Mouse (Mus musculus) liver, postnatal 0 days (tissue): ENCODE data around the gene Nepro. TPM values are rescaled to one million over a fixed set of nuclear protein-coding genes. Genes with fewer than 3 reads are reported as not detected.
A peak's percentile ranks its signal among the peaks of the same experiment; 100 is the strongest.

Source experiments
- ATAC-seq: fragments of 200-750 bp; cut with Nextera tagmentation; 2 replicates; pipeline ENCODE4 v1.8.0; 2017; ENCODE audit warnings: mild to moderate bottlenecking, moderate library complexity
- DNase-seq: peaks from one replicate; pipeline ENCODE4 v3.0.0-alpha.2; 2016
- H3K27ac ChIP-seq: fragments of 300-500 bp; sonication (generic); 2 replicates; pipeline ENCODE4 v1.5.1; 2014; ENCODE audit warnings: antibody characterized with exemption, moderate library complexity, mild to moderate bottlenecking, low read depth
- H3K27me3 ChIP-seq: fragments of 300-500 bp; sonication (generic); 2 replicates; pipeline ENCODE4 v1.6.1; 2014; ENCODE audit warnings: low read length, control low read depth, mixed read lengths; ENCODE audit not compliant: insufficient read depth
- H3K36me3 ChIP-seq: fragments of 300-500 bp; sonication (generic); replicated peaks from 2 replicates; pipeline ENCODE4 v1.6.1; 2014; ENCODE audit warnings: mild to moderate bottlenecking, control low read depth, low read length, moderate library complexity, mixed read lengths; ENCODE audit not compliant: insufficient read depth
- H3K4me1 ChIP-seq: fragments of 300-500 bp; sonication (generic); 2 replicates; pipeline ENCODE4 v1.6.1; 2014; ENCODE audit warnings: antibody characterized with exemption, mild to moderate bottlenecking, control low read depth; ENCODE audit not compliant: insufficient read depth
- H3K4me2 ChIP-seq: fragments of 300-500 bp; sonication (generic); 2 replicates; pipeline ENCODE4 v1.6.1; 2014; ENCODE audit warnings: low read depth, mild to moderate bottlenecking, low read length, moderate library complexity, mixed read lengths
- H3K4me3 ChIP-seq: fragments of 300-500 bp; sonication (generic); 2 replicates; pipeline ENCODE4 v1.5.1; 2014; ENCODE audit warnings: low read depth, low read length
- H3K9ac ChIP-seq: fragments of 300-500 bp; sonication (generic); replicated peaks from 2 replicates; pipeline ENCODE4 v1.6.1; 2014; ENCODE audit warnings: mild to moderate bottlenecking, moderate library complexity
- H3K9me3 ChIP-seq: fragments of 300-500 bp; sonication (generic); 2 replicates; pipeline ENCODE4 v1.6.1; 2016; ENCODE audit warnings: mild to moderate bottlenecking, control low read depth, low read length, mixed read lengths
- CTCF ChIP-seq: sonication (generic); IDR thresholded peaks from 2 replicates; pipeline ENCODE4 v1.5.1; 2016; ENCODE audit warnings: antibody characterized with exemption, low read depth
- EP300 ChIP-seq: IDR thresholded peaks from 2 replicates; pipeline ENCODE4 v1.6.1; 2016; ENCODE audit warnings: antibody characterized with exemption, low read depth, mild to moderate bottlenecking
- WGBS: fragments of 180-500 bp; shearing (Covaris S2); extraction: QIAGEN DNeasy Blood & Tissue Kit; methylation state at CpG from one replicate; pipeline ENCODE4 v1.1.7; 2014; ENCODE audit not compliant: insufficient replicate concordance; 5-methylcytosine and 5-hydroxymethylcytosine counted together
- polyA plus RNA-seq: library from polyadenylated mRNA; unstranded; fragments of >200 nt; fragmentation: Nextera tagmentation; extraction: Ambion mirVana; gene quantifications from 2 replicates; pipeline ENCODE4 v1.2.1, GENCODE M21; 2015

The Nepro gene
- polyA plus RNA-seq, 1 experiment from 2014 or later: 2.4 TPM

GRCm38 (mm10) chr16:44767967-44768366 lies 43.9 kb downstream of the Nepro start:
- no peak for DNase-seq
- 0 out of 2 replicates have a peak overlapping the region, but pooled peaks have one; percentile 30 for H3K27ac ChIP-seq
- H3K4me1 ChIP-seq: no peaks in the 10 kb centered on the region
- peak overlapping the region; percentile 64 for H3K4me2 ChIP-seq
- peak; percentile 77 for TF ChIP-seq CTCF
- no peak for TF ChIP-seq EP300
- H3K9ac ChIP-seq: no peak overlapping the region
- H3K36me3 ChIP-seq: no peaks in the 10 kb centered on the region
- ATAC-seq: 0 out of 2 replicates have a peak, but pooled peaks have one; percentile 29
- peak overlapping the region; percentile 17 for H3K4me3 ChIP-seq
- no peaks in the 10 kb centered on the region for H3K27me3 ChIP-seq
- H3K9me3 ChIP-seq: no peaks in the 10 kb centered on the region
- 34% methylated on average over 2 of the region's 2 CpGs for WGBS

GRCm38 (mm10) chr16:44772577-44772976 lies 48.5 kb downstream of the Nepro start:
- WGBS: 43% methylated on average over 6 of the region's 6 CpGs
- no peak overlapping the region for H3K27ac ChIP-seq
- no peaks in the 10 kb centered on the region for H3K36me3 ChIP-seq
- no peaks in the 10 kb centered on the region for H3K9me3 ChIP-seq
- H3K4me1 ChIP-seq: 0 out of 2 replicates have a peak, but pooled peaks cover 5% of the 10 kb centered on the region
- DNase-seq (no peak), ATAC-seq (no peak)
- no peaks in the 10 kb centered on the region for H3K27me3 ChIP-seq
- no peak overlapping the region for H3K4me2 ChIP-seq
- H3K9ac ChIP-seq: no peak overlapping the region
- no peak for TF ChIP-seq EP300
- no peak for TF ChIP-seq CTCF
- no peak overlapping the region for H3K4me3 ChIP-seq

GRCm38 (mm10) chr16:44773673-44774072 lies 49.6 kb downstream of the Nepro start:
- no peak for ATAC-seq
- no peak for TF ChIP-seq EP300
- no peak for TF ChIP-seq CTCF
- H3K27ac ChIP-seq: no peak overlapping the region
- no peak overlapping the region for H3K4me3 ChIP-seq
- no peaks in the 10 kb centered on the region for H3K36me3 ChIP-seq
- 41% methylated on average over 3 of the region's 3 CpGs for WGBS
- H3K9ac ChIP-seq: no peak overlapping the region
- no peak for DNase-seq
- 0 out of 2 replicates have a peak, but pooled peaks cover 5% of the 10 kb centered on the region for H3K4me1 ChIP-seq
- no peaks in the 10 kb centered on the region for H3K27me3 ChIP-seq
- no peaks in the 10 kb centered on the region for H3K9me3 ChIP-seq
- H3K4me2 ChIP-seq: no peak overlapping the region; the same call in 1 of the 2 replicates

GRCm38 (mm10) chr16:44774201-44774600 lies 50.1 kb downstream of the Nepro start:
- no peaks in the 10 kb centered on the region for H3K9me3 ChIP-seq
- TF ChIP-seq CTCF: no peak
- TF ChIP-seq EP300: no peak
- H3K36me3 ChIP-seq: no peaks in the 10 kb centered on the region
- 83% methylated on average over 6 of the region's 6 CpGs for WGBS
- ATAC-seq: no peak
- 0 out of 2 replicates have a peak, but pooled peaks cover 5% of the 10 kb centered on the region for H3K4me1 ChIP-seq
- H3K4me3 ChIP-seq: no peak overlapping the region
- H3K9ac ChIP-seq: no peak overlapping the region
- no peak for DNase-seq
- H3K27me3 ChIP-seq: no peaks in the 10 kb centered on the region
- H3K4me2 ChIP-seq: no peak overlapping the region
- no peak overlapping the region for H3K27ac ChIP-seq

- H3K9ac ChIP-seq: no peak overlapping the region
Measured at GRCm38 (mm10) chr16:44778538-44779147, 54.5 kb downstream of the Nepro start.

GRCm38 (mm10) chr16:44779494-44779893 lies 55.4 kb downstream of the Nepro start:
- Histone ChIP-seq H3K9ac (no peak overlapping the region), H3K27me3 (no peaks in the 10 kb centered on the region), H3K4me2 (0 out of 2 replicates have a peak overlapping the region, but pooled peaks have one; percentile 60), H3K27ac (no peak overlapping the region), H3K4me1 (no peaks in the 10 kb centered on the region), H3K4me3 (no peak overlapping the region), H3K9me3 (no peaks in the 10 kb centered on the region), H3K36me3 (no peaks in the 10 kb centered on the region)
- TF ChIP-seq EP300: no peak
- TF ChIP-seq CTCF: no peak
- WGBS: 66% methylated on average over 5 of the region's 5 CpGs
- ATAC-seq (no peak), DNase-seq (no peak)

More at GRCm38 (mm10) chr16:44778538-44779147, 54.5 kb downstream of the Nepro start:
- Histone ChIP-seq H3K4me1 (0 out of 2 replicates have a peak, but pooled peaks cover 3% of the 10 kb centered on the region), H3K4me3 (peak overlapping the region; percentile 23), H3K9me3 (no peaks in the 10 kb centered on the region), H3K27me3 (no peaks in the 10 kb centered on the region), H3K27ac (peak overlapping the region; percentile 19), H3K36me3 (no peaks in the 10 kb centered on the region), H3K4me2 (peak overlapping the region; percentile 60)
- TF ChIP-seq EP300 (peak; percentile 65), CTCF (no peak)
- peak; percentile 41 for DNase-seq
- WGBS: 30% methylated on average over 17 of the region's 17 CpGs
- peak; percentile 77 for ATAC-seq
